Mouse (Mus musculus): Measurements from ENCODE around the gene Appl1. TPM values are rescaled to one million over a fixed set of nuclear protein-coding genes. Genes with fewer than 3 reads are reported as not detected.

Gene Appl1
- polyA plus RNA-seq, 1 experiment from 2014 or later: 39.2 TPM

DNA sequence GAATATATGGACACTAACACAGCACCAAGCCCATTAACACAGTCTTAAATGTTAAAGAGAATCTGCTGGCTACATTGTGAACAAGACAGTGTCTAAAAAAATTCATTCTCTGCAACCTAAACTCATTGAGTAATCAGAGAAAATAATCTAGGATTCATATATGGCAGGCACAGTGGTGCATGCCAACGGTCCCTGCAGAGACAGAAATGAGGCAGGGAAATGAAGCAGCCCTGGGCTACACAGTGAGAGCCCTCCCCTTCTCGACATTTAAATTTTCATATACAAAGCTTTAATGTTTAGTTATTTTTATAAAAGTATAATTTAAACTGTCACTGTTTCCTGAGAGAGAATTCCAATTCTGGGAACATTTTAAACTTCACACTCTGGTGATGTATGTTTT, 71.5 kb downstream of the Appl1 start:
- H3K4me1 ChIP-seq: no peaks in the 10 kb centered on the region
- H3K4me3 ChIP-seq (replicated peaks): no peak overlapping the region
- H3K9me3 ChIP-seq (replicated peaks): no peaks in the 10 kb centered on the region
- H3K36me3 ChIP-seq: no peaks in the 10 kb centered on the region
- no peak overlapping the region for H3K9ac ChIP-seq
- no peak for ATAC-seq (replicated peaks; ENCODE audit: low FRiP score)
- H3K27ac ChIP-seq: no peak overlapping the region
- no peaks in the 10 kb centered on the region for H3K27me3 ChIP-seq
- no peak overlapping the region for H3K4me2 ChIP-seq
- WGBS: 83% methylated on average over 2 of the region's 2 CpGs

DNA sequence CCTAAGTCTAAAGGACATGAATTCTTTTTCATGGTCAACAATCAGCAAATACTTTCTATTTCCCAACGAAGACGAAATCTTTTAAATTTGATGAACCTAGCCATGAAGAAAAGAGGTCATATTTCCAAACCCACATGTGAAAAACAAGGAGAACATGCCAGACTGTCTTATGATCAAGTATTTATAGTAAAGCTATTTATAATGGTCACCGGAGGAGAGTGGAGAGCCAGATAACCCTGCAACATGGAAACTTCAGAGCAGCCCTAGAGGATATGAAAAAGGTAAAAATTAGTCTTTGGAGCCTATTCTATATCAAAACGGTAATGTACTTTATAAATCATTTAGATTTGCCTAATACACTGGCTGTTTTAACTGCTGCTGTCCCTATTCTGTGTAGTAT, 76.6 kb downstream of the Appl1 start, which contains the start of gene Asb14:
Gene Asb14, plus strand, starts transcription at position 166 of the 400 bp plus-strand sequence.
- H3K27me3 ChIP-seq: no peaks in the 10 kb centered on the region
- H3K9me3 ChIP-seq (replicated peaks): no peaks in the 10 kb centered on the region
- no peaks in the 10 kb centered on the region for H3K36me3 ChIP-seq
- no peak within 1 kb of the TSS for H3K4me3 ChIP-seq (replicated peaks)
- ATAC-seq (replicated peaks; ENCODE audit: low FRiP score): no peak
- H3K4me2 ChIP-seq: no peak within 1 kb of the TSS
- 92% methylated on average over 4 of the region's 4 CpGs for WGBS
- H3K9ac ChIP-seq: no peak within 1 kb of the TSS
- no peaks in the 10 kb centered on the region for H3K4me1 ChIP-seq
- H3K27ac ChIP-seq: no peak within 1 kb of the TSS

DNA sequence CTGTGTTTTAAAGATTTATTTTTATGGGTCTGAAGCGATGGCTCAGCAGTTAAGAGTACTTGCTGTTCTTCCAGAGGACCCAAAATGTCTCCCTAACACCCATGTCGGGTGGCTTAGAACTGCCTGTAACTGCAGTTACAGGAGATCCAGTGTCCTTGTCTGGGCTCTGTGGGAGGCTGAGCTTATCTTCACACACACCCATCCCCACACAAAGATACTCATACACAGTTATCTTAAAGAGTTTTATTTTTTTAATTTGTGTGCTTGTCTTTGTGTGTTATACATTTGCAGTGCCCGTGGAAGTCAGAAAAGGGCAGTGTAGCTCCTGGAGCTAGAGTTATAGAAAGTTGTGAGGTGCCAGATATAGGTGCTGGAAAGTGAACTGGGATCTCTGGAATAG, 80.3 kb downstream of the Appl1 start:
- no peak for ATAC-seq (replicated peaks; ENCODE audit: low FRiP score)
- no peak overlapping the region for H3K27ac ChIP-seq
- no peaks in the 10 kb centered on the region for H3K4me1 ChIP-seq
- H3K9ac ChIP-seq: no peak overlapping the region
- H3K9me3 ChIP-seq (replicated peaks): no peaks in the 10 kb centered on the region
- H3K27me3 ChIP-seq: no peaks in the 10 kb centered on the region
- H3K4me2 ChIP-seq: no peak overlapping the region
- 86% methylated on average over 3 of the region's 3 CpGs for WGBS
- H3K4me3 ChIP-seq (replicated peaks): no peak overlapping the region
- H3K36me3 ChIP-seq: no peaks in the 10 kb centered on the region

DNA sequence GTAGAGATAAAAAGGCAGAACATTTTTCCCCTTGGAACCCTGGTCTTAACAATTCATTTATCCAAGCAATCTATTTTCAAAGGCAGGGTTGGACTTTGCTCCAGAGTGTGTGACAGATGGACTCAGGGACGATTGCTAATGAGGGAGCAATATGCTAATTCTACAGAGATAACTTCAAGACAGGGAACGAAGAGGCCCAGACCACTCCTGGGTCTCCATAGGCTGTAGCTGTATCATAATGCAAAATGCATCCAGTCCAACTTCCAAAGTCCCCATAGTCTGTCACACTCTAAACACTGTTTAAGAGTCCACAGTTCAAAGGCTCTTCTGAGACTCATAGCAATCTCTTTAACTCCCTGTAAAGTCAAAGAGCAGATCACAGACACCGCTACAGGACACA, 83.8 kb downstream of the Appl1 start:
- Histone ChIP-seq H3K27me3 (no peaks in the 10 kb centered on the region), H3K9me3 (replicated peaks) (no peaks in the 10 kb centered on the region), H3K27ac (no peak overlapping the region), H3K4me2 (no peak overlapping the region), H3K4me1 (no peaks in the 10 kb centered on the region), H3K9ac (no peak overlapping the region), H3K4me3 (replicated peaks) (no peak overlapping the region), H3K36me3 (no peaks in the 10 kb centered on the region)
- WGBS: 77% methylated on average over 3 of the region's 3 CpGs
- no peak for ATAC-seq (replicated peaks; ENCODE audit: low FRiP score)

DNA sequence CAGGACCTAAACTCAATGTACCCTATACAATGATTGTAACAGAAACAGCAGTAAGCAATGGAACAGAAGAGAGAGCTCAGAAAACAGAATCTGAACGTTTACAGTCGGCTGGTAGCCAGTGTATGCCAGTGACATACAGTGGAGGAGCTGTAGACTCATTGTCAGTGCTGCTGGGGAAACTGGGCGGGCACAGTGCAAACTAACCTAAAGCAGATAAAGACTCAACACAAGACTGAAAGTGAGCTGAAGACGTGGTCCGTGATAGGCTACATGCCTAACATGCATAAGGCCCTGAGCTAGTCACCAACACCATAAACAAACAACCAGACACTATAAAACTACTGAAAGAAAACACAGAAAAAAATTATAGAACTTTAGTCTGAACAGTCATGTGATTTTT, 89.3 kb downstream of the Appl1 start:
- Histone ChIP-seq H3K4me1 (no peaks in the 10 kb centered on the region), H3K27me3 (no peaks in the 10 kb centered on the region), H3K4me3 (replicated peaks) (no peak overlapping the region), H3K27ac (no peak overlapping the region), H3K9me3 (replicated peaks) (no peaks in the 10 kb centered on the region), H3K9ac (no peak overlapping the region), H3K36me3 (no peaks in the 10 kb centered on the region), H3K4me2 (no peak overlapping the region)
- ATAC-seq (replicated peaks; ENCODE audit: low FRiP score): no peak
- 86% methylated on average over 5 of the region's 5 CpGs for WGBS

DNA sequence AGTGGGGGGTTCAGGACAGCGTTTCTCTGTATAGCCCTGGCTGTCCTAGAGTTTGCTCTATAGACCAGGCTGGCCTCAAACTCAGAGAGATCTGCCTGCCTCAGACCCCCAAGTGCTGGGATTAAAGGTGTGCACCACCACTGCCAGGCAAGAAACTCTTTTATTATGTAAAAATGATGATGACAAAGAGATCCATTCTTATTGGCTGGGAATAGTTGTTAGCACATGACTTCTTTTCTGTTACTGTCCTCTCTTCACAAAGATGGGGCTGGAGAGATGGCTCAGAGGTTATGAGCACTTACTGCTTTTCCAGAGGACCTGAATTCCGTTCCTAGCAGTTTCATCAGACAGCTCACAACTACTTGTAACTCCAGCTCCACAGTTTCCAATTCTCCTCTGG, 91.1 kb downstream of the Appl1 start:
- Histone ChIP-seq H3K36me3 (no peaks in the 10 kb centered on the region), H3K27ac (no peak overlapping the region), H3K9me3 (replicated peaks) (no peaks in the 10 kb centered on the region), H3K4me1 (no peaks in the 10 kb centered on the region), H3K4me2 (no peak overlapping the region), H3K9ac (no peak overlapping the region), H3K27me3 (no peaks in the 10 kb centered on the region), H3K4me3 (replicated peaks) (no peak overlapping the region)
- ATAC-seq (replicated peaks; ENCODE audit: low FRiP score): no peak
- 82% methylated on average over 2 of the region's 2 CpGs for WGBS

DNA sequence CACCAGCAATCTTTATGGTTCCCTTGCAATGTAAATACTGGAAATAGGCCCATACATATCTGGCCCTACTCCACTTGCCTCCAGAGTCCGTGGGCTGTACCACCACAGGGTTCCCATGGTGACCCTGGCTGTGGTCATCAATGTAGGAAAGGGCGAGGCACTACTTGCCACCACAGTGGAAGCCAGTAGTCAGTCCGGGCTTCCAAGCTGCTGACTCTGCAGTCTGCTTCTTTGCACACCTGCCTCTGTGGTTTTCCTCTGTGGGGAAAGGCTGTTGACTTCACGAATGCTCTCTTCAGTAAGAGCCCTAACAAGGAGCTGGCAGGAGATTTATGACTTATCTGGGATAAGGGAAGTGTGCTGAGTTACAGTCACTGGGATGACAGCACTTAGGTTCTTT, 92.3 kb downstream of the Appl1 start:
- no peaks in the 10 kb centered on the region for H3K9me3 ChIP-seq (replicated peaks)
- no peak overlapping the region for H3K27ac ChIP-seq
- no peak overlapping the region for H3K4me2 ChIP-seq
- ATAC-seq (replicated peaks; ENCODE audit: low FRiP score): no peak
- no peak overlapping the region for H3K9ac ChIP-seq
- 67% methylated on average over 4 of the region's 4 CpGs for WGBS
- H3K4me3 ChIP-seq (replicated peaks): no peak overlapping the region
- H3K27me3 ChIP-seq: no peaks in the 10 kb centered on the region
- H3K36me3 ChIP-seq: no peaks in the 10 kb centered on the region
- no peaks in the 10 kb centered on the region for H3K4me1 ChIP-seq

Other genes with a start within 250 kb of the Appl1 start
- 0.12 TPM in 1 of 2 replicates, not detected in the other for gene Asb14, start 76.7 kb downstream of the Appl1 start, polyA plus RNA-seq (2015; fragmentation: Nextera tagmentation; extraction: Ambion mirVana)
- gene Hesx1, start 23.2 kb upstream of the Appl1 start, polyA plus RNA-seq (2015; fragmentation: Nextera tagmentation; extraction: Ambion mirVana): 1.1 and 1.4 TPM in 2 replicates
- gene Il17rd, start 67.7 kb upstream of the Appl1 start, polyA plus RNA-seq (2015; fragmentation: Nextera tagmentation; extraction: Ambion mirVana): 5.9 and 6.2 TPM in 2 replicates
- 15.3 and 17.2 TPM in 2 replicates for gene Arhgef3, start 143.7 kb upstream of the Appl1 start, polyA plus RNA-seq (2015; fragmentation: Nextera tagmentation; extraction: Ambion mirVana)

All from kidney, embryonic 15.5 days (tissue).